Comparison of ENCODE assay signal across 10 mouse cellular contexts in the genomic region with DNA sequence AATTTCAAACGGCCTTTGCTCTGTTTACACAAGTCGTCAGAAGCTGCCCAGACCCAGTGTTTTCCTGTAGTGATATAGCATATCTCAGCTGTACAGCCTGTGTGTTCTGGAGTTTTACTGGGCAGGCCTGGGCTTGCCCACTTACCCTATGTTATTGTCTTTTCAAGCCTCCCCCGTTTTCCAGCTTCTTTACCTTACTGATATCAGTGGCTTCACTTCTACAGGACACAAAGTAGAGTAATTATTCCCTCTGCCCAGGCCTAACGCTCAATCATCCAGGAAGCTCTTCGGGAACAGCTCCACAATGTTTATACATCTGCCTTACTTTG.
DNase-seq lines count a peak whose midpoint lies in the region; ATAC-seq lines count a peak whose summit lies in the region.
"Had no signal": no experiment of that assay in that cellular context is flagged by ENCODE, and none has a peak within 500 bp of the region (broad histone marks: within the 10 kb centered on the region; RNA-seq: fewer than 3 reads in every experiment).

No protein-coding gene starts in this region.

- WGBS in intestine, embryonic 16.5 days, result 15% methylated on average over 5 of the region's 5 CpGs
- 17% methylated on average over 5 of the region's 5 CpGs for WGBS in liver, embryonic 16.5 days (ENCODE audit: insufficient replicate concordance)

- H3K9ac ChIP-seq in intestine, embryonic 16.5 days (ENCODE audit: low read depth, low read length), result peak overlapping the region; percentile 26; the same call in 1 of the 2 replicates
- H3K9ac ChIP-seq in liver, embryonic 16.5 days (ENCODE audit: low read depth, low read length), result no peak overlapping the region

- peak; percentile 94 for ATAC-seq in intestine, embryonic 16.5 days
- ATAC-seq in liver, embryonic 16.5 days (ENCODE audit: low read depth), result peak; percentile 90
- ATAC-seq: Patski had no signal

- H3K27me3 ChIP-seq in intestine, embryonic 16.5 days (replicated peaks; ENCODE audit: control insufficient read depth, insufficient read depth, low read length), result no peaks in the 10 kb centered on the region
- no peaks in the 10 kb centered on the region for H3K27me3 ChIP-seq in liver, embryonic 16.5 days (ENCODE audit: control insufficient read depth, insufficient read depth, low read depth, low read length)
- H3K27me3 ChIP-seq: Patski had no signal

- H3K9me3 ChIP-seq in intestine, embryonic 16.5 days (ENCODE audit: control insufficient read depth, low read length), result no peaks in the 10 kb centered on the region
- no peaks in the 10 kb centered on the region for H3K9me3 ChIP-seq in liver, embryonic 16.5 days (replicated peaks; ENCODE audit: control insufficient read depth, low read length)

- no peak overlapping the region; the same call in 1 of the 2 replicates for H3K4me2 ChIP-seq in intestine, embryonic 16.5 days (ENCODE audit: low read depth, low read length)
- peak overlapping the region; percentile 43; the same call in 1 of the 2 replicates for H3K4me2 ChIP-seq in liver, embryonic 16.5 days (ENCODE audit: low read depth, low read length)

- H3K27ac ChIP-seq in intestine, embryonic 16.5 days (ENCODE audit: low read length), result peak overlapping the region; percentile 81
- peak overlapping the region; percentile 87 for H3K27ac ChIP-seq in liver, embryonic 16.5 days (ENCODE audit: low read length)

- DNase-seq in urinary bladder, postnatal 25 days (ENCODE audit: low spot score), result peak; percentile 38
- no peak for DNase-seq in urinary bladder, postnatal 10 days (ENCODE audit: low spot score)
- DNase-seq in layer of hippocampus, postnatal 10 days (ENCODE audit: low spot score in 2 of 2), result no peak
- no peak for DNase-seq in adrenal gland, adult (ENCODE audit: inconsistent age in 2 of 2, low spot score in 1 of 2)
- no peak for DNase-seq in gastrocnemius, adult 18-20 months (ENCODE audit: low spot score)
- DNase-seq in adrenal gland, postnatal 36 days, result no peak
- DNase-seq: cerebellum, postnatal 36 days had no signal

- no peak overlapping the region for H3K4me3 ChIP-seq in intestine, embryonic 16.5 days (ENCODE audit: low read length)
- H3K4me3 ChIP-seq in liver, embryonic 16.5 days (ENCODE audit: low read depth, low read length), result no peak overlapping the region

- peaks cover 13% of the 10 kb centered on the region for H3K4me1 ChIP-seq in intestine, embryonic 16.5 days (ENCODE audit: control insufficient read depth, insufficient read depth, low read length)
- peaks cover 10% of the 10 kb centered on the region for H3K4me1 ChIP-seq in liver, embryonic 16.5 days (ENCODE audit: control insufficient read depth, low read depth, low read length)

- no peaks in the 10 kb centered on the region for H3K36me3 ChIP-seq in intestine, embryonic 16.5 days (ENCODE audit: control insufficient read depth, insufficient read depth, low read length)
- H3K36me3 ChIP-seq in liver, embryonic 16.5 days (ENCODE audit: control insufficient read depth, insufficient read depth), result no peaks in the 10 kb centered on the region
